Mouse (Mus musculus): ENCODE data around the gene Fahd1. TPM values are rescaled to one million over a fixed set of nuclear protein-coding genes. Genes with fewer than 3 reads are reported as not detected.

Gene Fahd1
- 116 TPM for polyA plus RNA-seq (2014; fragmentation: Illumina TruSeq; extraction: RNeasy Lipid Tissue Mini Kit (QIAGEN cat#74804); ENCODE audit: low read depth, low replicate concordance)

DNA sequence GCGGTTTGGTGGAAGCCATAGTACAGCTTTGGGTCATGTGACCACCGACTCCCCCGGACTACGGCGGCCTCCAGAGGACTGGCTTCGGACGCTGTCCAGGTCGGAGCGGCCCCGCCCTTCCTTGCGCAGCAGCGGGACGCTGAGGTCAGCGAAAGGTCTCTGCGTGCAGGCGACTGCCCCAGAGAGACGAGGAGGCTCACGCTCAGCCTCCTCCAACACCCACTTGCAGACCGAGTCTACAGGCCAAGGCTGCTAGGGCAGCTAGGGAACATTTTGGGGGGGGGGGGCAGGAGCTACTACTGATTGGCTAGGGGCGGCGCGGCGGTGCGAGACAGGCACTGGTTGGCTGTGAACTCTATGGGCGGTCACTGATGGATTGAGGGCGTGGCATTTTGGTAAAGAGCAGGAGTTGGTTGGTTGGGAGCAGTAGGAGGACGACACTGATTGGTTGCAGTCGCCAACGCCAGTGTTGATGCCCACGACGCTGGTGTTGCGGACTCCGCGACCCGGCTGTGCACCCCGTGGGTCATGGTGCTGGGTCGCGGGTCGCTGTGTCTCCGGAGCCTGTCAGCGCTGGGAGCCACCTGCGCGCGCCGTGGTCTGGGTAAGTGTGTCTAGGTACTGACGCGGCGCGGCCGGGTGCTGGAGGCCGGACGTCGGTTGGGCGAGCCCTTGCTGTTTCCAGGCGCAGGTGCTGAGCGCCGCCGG lies at the start of gene Fahd1:
Gene Fahd1, minus strand, starts transcription at position 300 of the 708 bp plus-strand sequence.

DNA sequence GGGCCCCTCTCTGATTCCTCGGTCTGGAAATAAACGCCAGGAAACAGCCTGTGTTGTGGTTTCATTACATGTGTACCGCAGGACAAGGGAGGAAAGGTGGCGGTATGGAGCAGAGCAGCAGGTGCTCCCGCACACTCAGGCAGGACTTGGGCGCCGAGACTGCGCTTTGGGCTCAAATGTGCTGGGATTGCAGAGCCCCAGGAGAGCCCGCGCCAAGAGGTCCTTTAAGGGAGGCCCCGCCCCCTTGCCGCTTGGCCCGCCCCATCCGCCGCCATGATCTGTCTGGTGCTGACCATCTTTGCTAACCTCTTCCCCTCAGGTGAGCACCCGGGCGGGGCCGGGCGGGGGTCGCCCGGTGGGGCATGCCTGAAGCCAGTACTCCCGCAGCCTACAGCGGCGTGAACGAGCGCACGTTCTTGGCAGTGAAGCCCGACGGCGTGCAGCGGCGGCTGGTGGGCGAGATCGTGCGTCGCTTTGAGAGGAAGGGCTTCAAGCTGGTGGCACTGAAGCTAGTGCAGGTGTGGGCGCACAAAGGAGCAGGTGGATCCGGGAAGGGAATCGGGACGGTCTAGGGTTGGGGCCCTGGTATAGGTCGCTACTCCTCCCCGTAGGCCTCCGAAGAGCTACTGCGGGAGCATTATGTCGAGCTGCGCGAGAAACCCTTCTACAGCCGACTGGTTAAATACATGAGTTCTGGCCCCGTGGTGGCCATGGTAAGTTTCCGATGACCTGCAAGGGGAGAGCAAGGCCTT lies 46.3 kb upstream of the Fahd1 start, which contains the start of gene Nme3:
Gene Nme3, plus strand, starts transcription at position 260 of the 752 bp plus-strand sequence.

DNA sequence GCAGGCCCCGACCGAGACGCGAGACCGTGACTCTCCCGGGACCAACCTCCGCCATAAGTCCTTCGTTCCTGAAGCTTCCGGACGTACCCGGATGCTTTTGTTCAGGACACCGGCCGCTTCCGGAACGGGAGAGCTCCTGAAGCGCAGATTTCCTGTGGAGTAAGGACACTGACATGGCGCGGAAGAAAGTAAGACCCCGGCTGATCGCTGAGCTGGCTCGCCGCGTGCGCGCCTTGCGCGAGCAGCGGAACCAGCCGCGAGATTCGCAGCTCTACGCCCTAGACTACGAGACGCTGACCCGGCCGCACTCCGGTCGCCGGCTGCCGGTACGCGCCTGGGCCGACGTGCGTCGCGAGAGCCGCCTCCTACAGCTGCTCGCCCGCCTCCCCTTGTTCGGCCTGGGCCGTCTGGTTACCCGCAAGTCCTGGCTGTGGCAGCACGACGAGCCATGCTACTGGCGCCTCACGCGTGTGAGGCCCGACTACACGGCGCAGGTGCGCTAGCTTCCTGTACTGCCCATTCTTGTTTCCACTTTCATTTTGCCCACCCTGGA lies 44.9 kb upstream of the Fahd1 start, which contains the start of the genes Eme2 and Mrps34:
Gene Eme2, minus strand, starts transcription at position 93 of the 553 bp plus-strand sequence.
Gene Mrps34, plus strand, starts transcription at position 122 of the 553 bp plus-strand sequence.

DNA sequence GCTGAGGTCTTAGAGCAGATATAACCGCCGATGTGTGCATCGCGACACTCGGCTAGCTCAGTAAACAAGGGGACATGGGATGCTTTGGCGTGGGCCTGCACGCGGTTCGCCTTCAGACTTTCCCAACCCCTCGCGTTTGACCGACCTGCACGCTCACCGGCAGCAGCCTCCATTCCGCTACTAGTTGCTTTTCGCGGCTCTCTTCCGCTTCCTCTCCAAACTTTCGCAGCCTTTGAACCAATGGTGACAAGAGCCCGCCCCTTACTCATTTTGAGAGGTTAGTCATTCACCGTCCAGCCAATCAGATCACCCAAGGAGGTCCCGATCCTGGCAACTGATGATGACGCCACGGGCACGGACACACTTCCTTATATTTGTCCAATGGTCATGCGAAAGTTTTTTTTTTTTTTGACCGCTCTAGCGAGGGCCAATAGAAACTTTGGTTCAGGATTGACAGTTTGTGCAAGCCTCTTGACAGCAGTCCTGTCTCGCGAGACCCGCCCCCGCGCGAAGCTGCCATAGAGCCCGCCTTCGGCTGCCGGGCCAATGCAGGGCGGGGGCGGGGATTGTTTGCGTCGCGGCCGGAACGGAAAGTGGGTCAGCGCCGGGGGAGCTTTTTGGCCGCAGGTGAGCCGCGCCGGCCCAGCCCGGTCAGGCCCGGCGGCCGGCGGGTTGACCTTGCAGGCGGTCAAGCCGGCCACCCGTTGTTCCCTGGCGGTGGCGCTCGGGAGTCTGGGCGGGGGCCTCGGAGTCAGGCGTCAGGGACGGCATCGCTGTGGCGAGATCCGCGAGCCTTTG lies 36.2 kb upstream of the Fahd1 start, which contains the start of the genes Nubp2 and Spsb3:
Gene Nubp2, minus strand, starts transcription at position 216 of the 798 bp plus-strand sequence.
Gene Spsb3, plus strand, starts transcription at position 510 of the 798 bp plus-strand sequence.

DNA sequence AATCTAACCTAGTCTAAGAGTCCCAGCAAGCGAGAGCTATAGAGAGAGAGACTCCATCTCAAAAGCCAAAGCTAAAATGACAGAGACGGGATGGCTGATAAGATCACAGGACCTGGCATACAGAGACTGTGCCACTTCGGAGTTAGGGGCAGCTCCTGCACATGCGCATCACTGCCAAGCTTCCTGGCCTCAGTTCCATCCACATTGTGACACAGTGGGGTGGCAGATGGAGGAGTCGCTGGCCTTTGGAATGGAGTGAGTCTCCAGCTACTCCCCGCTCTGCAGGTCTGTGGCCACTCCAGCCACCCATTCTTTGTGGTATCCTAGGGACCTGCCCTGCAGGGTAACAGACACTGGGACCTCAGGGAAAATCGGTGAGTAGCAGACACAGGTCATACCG lies 15.6 kb upstream of the Fahd1 start, which contains the start of gene Igfals:
Gene Igfals, plus strand, starts transcription at position 222 of the 400 bp plus-strand sequence.

DNA sequence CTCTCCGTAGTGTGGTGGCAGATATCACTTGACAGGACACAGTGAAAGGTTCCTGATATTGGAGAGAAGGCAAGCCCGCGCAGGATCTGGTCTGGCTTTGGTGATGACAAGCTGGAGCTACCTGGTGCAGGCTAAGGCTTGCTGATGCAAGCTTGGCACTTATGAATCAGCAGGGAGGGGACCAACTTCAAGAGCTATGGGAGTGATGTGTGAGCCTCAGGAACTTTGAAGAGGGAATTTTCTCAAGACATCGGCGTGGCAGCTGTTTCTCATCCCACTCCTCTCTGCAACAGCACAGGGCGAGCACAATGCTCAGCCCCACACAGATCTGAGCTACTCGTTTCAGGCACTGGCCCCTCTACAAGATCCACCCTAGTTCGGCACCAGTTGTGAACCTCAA lies 10.3 kb downstream of the Fahd1 start, which contains the start of gene Hagh:
Gene Hagh, plus strand, starts transcription at position 302 of the 400 bp plus-strand sequence.

DNA sequence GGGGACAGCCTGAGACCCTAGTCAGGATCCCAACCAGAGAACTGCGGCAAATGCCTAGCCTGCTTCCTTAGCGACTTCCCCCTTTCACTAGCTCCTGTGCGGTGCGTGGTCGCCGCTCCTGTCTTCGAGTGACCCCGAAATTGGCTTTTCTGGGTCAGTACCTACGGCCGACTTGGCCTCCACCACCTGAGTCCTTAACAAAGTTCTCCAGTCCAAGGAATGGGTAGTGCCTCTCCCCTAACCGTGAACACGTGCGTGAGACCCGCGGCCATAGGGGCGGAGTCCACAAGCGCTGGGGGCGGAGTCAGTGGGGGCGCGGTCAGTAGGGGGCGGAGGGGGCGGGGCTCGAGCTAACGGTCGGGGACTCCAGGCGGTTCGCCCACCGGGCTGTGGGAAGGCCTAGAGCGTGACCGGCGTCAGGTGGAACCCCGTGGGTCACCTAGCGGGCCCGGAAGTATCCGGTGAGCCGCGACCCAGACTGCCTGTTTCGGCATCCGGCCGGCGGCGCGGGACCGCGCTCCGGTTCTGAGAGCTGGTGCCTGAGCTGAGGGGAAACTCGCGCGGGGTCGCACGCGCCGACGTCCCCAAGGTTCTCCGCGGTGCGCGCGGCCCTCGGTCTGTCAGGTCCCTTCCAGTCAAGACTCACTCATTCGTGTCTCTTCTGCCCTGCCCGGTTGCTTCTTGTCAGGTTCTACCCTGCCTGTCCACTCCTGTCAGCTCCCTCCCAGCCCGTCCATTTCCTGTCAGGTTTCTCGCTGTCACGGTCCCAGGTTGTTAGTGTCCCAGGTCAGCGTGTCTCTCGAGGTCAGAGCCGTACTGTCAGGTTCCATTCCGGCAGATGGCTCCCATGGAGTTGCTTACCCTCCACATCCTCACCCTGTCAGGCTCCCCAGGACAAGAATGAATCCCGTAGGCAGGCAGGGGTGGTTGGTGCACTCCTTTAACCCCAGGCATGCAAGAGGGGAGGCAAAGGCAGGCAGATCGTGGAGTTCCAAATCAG lies 45.9 kb downstream of the Fahd1 start, which contains the start of gene Meiob:
Gene Meiob, plus strand, starts transcription at position 338 of the 1,000 bp plus-strand sequence.

Other genes starting within 250 kb of the Fahd1 start
- 7.0 TPM for gene Tsc2, start 217.7 kb downstream of the Fahd1 start, polyA plus RNA-seq (2014; fragmentation: Illumina TruSeq; extraction: RNeasy Lipid Tissue Mini Kit (QIAGEN cat#74804); ENCODE audit: low read depth, low replicate concordance)
- gene Nthl1, start 217.7 kb downstream of the Fahd1 start, polyA plus RNA-seq (2014; fragmentation: Illumina TruSeq; extraction: RNeasy Lipid Tissue Mini Kit (QIAGEN cat#74804); ENCODE audit: low read depth, low replicate concordance), result 0.50 TPM
- 3.9 TPM for gene Slc9a3r2, start 200.0 kb downstream of the Fahd1 start, polyA plus RNA-seq (2014; fragmentation: Illumina TruSeq; extraction: RNeasy Lipid Tissue Mini Kit (QIAGEN cat#74804); ENCODE audit: low read depth, low replicate concordance)
- gene Npw, start 191.9 kb downstream of the Fahd1 start, polyA plus RNA-seq (2014; fragmentation: Illumina TruSeq; extraction: RNeasy Lipid Tissue Mini Kit (QIAGEN cat#74804); ENCODE audit: low read depth, low replicate concordance), result not detected
- 3.4 TPM for gene Zfp598, start 180.7 kb downstream of the Fahd1 start, polyA plus RNA-seq (2014; fragmentation: Illumina TruSeq; extraction: RNeasy Lipid Tissue Mini Kit (QIAGEN cat#74804); ENCODE audit: low read depth, low replicate concordance)
- gene Syngr3, start 160.4 kb downstream of the Fahd1 start, polyA plus RNA-seq (2014; fragmentation: Illumina TruSeq; extraction: RNeasy Lipid Tissue Mini Kit (QIAGEN cat#74804); ENCODE audit: low read depth, low replicate concordance), result not detected
- 12.1 TPM for gene Gfer, start 154.2 kb downstream of the Fahd1 start, polyA plus RNA-seq (2014; fragmentation: Illumina TruSeq; extraction: RNeasy Lipid Tissue Mini Kit (QIAGEN cat#74804); ENCODE audit: low read depth, low replicate concordance)
- not detected for gene Noxo1, start 154.1 kb downstream of the Fahd1 start, polyA plus RNA-seq (2014; fragmentation: Illumina TruSeq; extraction: RNeasy Lipid Tissue Mini Kit (QIAGEN cat#74804); ENCODE audit: low read depth, low replicate concordance)
- gene Tbl3, start 142.7 kb downstream of the Fahd1 start, polyA plus RNA-seq (2014; fragmentation: Illumina TruSeq; extraction: RNeasy Lipid Tissue Mini Kit (QIAGEN cat#74804); ENCODE audit: low read depth, low replicate concordance), result 0.58 TPM
- gene Rnf151, start 132.3 kb downstream of the Fahd1 start, polyA plus RNA-seq (2014; fragmentation: Illumina TruSeq; extraction: RNeasy Lipid Tissue Mini Kit (QIAGEN cat#74804); ENCODE audit: low read depth, low replicate concordance), result not detected
- 483 TPM for gene Rps2, start 132.2 kb downstream of the Fahd1 start, polyA plus RNA-seq (2014; fragmentation: Illumina TruSeq; extraction: RNeasy Lipid Tissue Mini Kit (QIAGEN cat#74804); ENCODE audit: low read depth, low replicate concordance)
- 138 TPM for gene Ndufb10, start 125.9 kb downstream of the Fahd1 start, polyA plus RNA-seq (2014; fragmentation: Illumina TruSeq; extraction: RNeasy Lipid Tissue Mini Kit (QIAGEN cat#74804); ENCODE audit: low read depth, low replicate concordance)
- gene Rpl3l, start 122.5 kb downstream of the Fahd1 start, polyA plus RNA-seq (2014; fragmentation: Illumina TruSeq; extraction: RNeasy Lipid Tissue Mini Kit (QIAGEN cat#74804); ENCODE audit: low read depth, low replicate concordance), result not detected
- gene Msrb1, start 113.7 kb downstream of the Fahd1 start, polyA plus RNA-seq (2014; fragmentation: Illumina TruSeq; extraction: RNeasy Lipid Tissue Mini Kit (QIAGEN cat#74804); ENCODE audit: low read depth, low replicate concordance), result 93.0 TPM
- not detected for gene Hs3st6, start 97.4 kb downstream of the Fahd1 start, polyA plus RNA-seq (2014; fragmentation: Illumina TruSeq; extraction: RNeasy Lipid Tissue Mini Kit (QIAGEN cat#74804); ENCODE audit: low read depth, low replicate concordance)
- gene Meiob, start 46.1 kb downstream of the Fahd1 start, polyA plus RNA-seq (2014; fragmentation: Illumina TruSeq; extraction: RNeasy Lipid Tissue Mini Kit (QIAGEN cat#74804); ENCODE audit: low read depth, low replicate concordance), result 22.4 TPM
- gene Hagh, start 10.2 kb downstream of the Fahd1 start, polyA plus RNA-seq (2014; fragmentation: Illumina TruSeq; extraction: RNeasy Lipid Tissue Mini Kit (QIAGEN cat#74804); ENCODE audit: low read depth, low replicate concordance), result 123 TPM
- gene Igfals, start 15.6 kb upstream of the Fahd1 start, polyA plus RNA-seq (2014; fragmentation: Illumina TruSeq; extraction: RNeasy Lipid Tissue Mini Kit (QIAGEN cat#74804); ENCODE audit: low read depth, low replicate concordance), result 3.5 TPM
- 4.6 TPM for gene Nubp2, start 36.0 kb upstream of the Fahd1 start, polyA plus RNA-seq (2014; fragmentation: Illumina TruSeq; extraction: RNeasy Lipid Tissue Mini Kit (QIAGEN cat#74804); ENCODE audit: low read depth, low replicate concordance)
- not detected for gene Spsb3, start 36.3 kb upstream of the Fahd1 start, polyA plus RNA-seq (2014; fragmentation: Illumina TruSeq; extraction: RNeasy Lipid Tissue Mini Kit (QIAGEN cat#74804); ENCODE audit: low read depth, low replicate concordance)
- 1.8 TPM for gene Eme2, start 44.7 kb upstream of the Fahd1 start, polyA plus RNA-seq (2014; fragmentation: Illumina TruSeq; extraction: RNeasy Lipid Tissue Mini Kit (QIAGEN cat#74804); ENCODE audit: low read depth, low replicate concordance)
- 3.6 TPM for gene Mrps34, start 44.8 kb upstream of the Fahd1 start, polyA plus RNA-seq (2014; fragmentation: Illumina TruSeq; extraction: RNeasy Lipid Tissue Mini Kit (QIAGEN cat#74804); ENCODE audit: low read depth, low replicate concordance)
- gene Nme3, start 46.1 kb upstream of the Fahd1 start, polyA plus RNA-seq (2014; fragmentation: Illumina TruSeq; extraction: RNeasy Lipid Tissue Mini Kit (QIAGEN cat#74804); ENCODE audit: low read depth, low replicate concordance), result 4.9 TPM
- gene Mapk8ip3, start 86.6 kb upstream of the Fahd1 start, polyA plus RNA-seq (2014; fragmentation: Illumina TruSeq; extraction: RNeasy Lipid Tissue Mini Kit (QIAGEN cat#74804); ENCODE audit: low read depth, low replicate concordance), result 2.4 TPM
- gene Jpt2, start 110.3 kb upstream of the Fahd1 start, polyA plus RNA-seq (2014; fragmentation: Illumina TruSeq; extraction: RNeasy Lipid Tissue Mini Kit (QIAGEN cat#74804); ENCODE audit: low read depth, low replicate concordance), result 34.7 TPM
- 3.8 TPM for gene Cramp1l, start 165.4 kb upstream of the Fahd1 start, polyA plus RNA-seq (2014; fragmentation: Illumina TruSeq; extraction: RNeasy Lipid Tissue Mini Kit (QIAGEN cat#74804); ENCODE audit: low read depth, low replicate concordance)
- gene Ift140, start 165.7 kb upstream of the Fahd1 start, polyA plus RNA-seq (2014; fragmentation: Illumina TruSeq; extraction: RNeasy Lipid Tissue Mini Kit (QIAGEN cat#74804); ENCODE audit: low read depth, low replicate concordance), result 1.5 TPM
- gene Tmem204, start 233.2 kb upstream of the Fahd1 start, polyA plus RNA-seq (2014; fragmentation: Illumina TruSeq; extraction: RNeasy Lipid Tissue Mini Kit (QIAGEN cat#74804); ENCODE audit: low read depth, low replicate concordance), result 4.9 TPM